Mouse (Mus musculus): ENCODE measurements at regions not wholly inside any gene's neighbourhood (a gene's known extent, or its start where the extent isn't known, plus 50 kb on each side); places are given as distances from the start of the nearest gene placed in this dataset.

GRCm38 (mm10) chr10:23480474-23480873 lies 129.9 kb upstream of the Eya4 start:
- no peak for DNase-seq (ENCODE audit: low spot score)

- no peak for DNase-seq (ENCODE audit: low spot score)
These were observed 128.3 kb upstream of the Eya4 start for GRCm38 (mm10) chr10:23478902-23479301.

GRCm38 (mm10) chr10:23477104-23477503 lies 126.5 kb upstream of the Eya4 start:
- peak; percentile 18 for DNase-seq (ENCODE audit: low spot score)

GRCm38 (mm10) chr10:23450997-23451396 lies 100.4 kb upstream of the Eya4 start:
- DNase-seq (ENCODE audit: low spot score), result no peak

- DNase-seq (ENCODE audit: low spot score), result no peak
These were observed 100.0 kb upstream of the Eya4 start for GRCm38 (mm10) chr10:23450647-23450979.

GRCm38 (mm10) chr10:23449860-23450646 lies 99.5 kb upstream of the Eya4 start:
- no peak for DNase-seq (ENCODE audit: low spot score)

- DNase-seq (ENCODE audit: low spot score), result no peak
These were observed 98.6 kb upstream of the Eya4 start for GRCm38 (mm10) chr10:23448976-23449859.

- DNase-seq (ENCODE audit: low spot score), result no peak
These were observed 79.8 kb upstream of the Eya4 start for GRCm38 (mm10) chr10:23430376-23430775.

- DNase-seq (ENCODE audit: low spot score), result no peak
These were observed 63.4 kb upstream of the Eya4 start for GRCm38 (mm10) chr10:23413794-23414518.

- no peak for DNase-seq (ENCODE audit: low spot score)
These were observed 52.9 kb upstream of the Eya4 start for GRCm38 (mm10) chr10:23403351-23403938.
